Mouse (Mus musculus): ENCODE data around the gene Rnf43. TPM values are rescaled to one million over a fixed set of nuclear protein-coding genes. Genes with fewer than 3 reads are reported as not detected.

Gene Rnf43
- total and polyA plus RNA-seq, 3 experiments = 14.6 to 17.3 TPM; not detected in 1

GRCm38 (mm10) chr11:87617606-87618005, 44.9 kb upstream of the Rnf43 start:
- Histone ChIP-seq H3K27ac (ENCODE audit: control insufficient read depth, low read depth, low read length) (no peak overlapping the region), H3K4me1 (ENCODE audit: control insufficient read depth in 1 of 2, insufficient read depth in 2 of 2, low read length in 2 of 2) (no peaks in the 10 kb centered on the region; a peak in 1 of 4 replicates), H3K4me3 (ENCODE audit: control insufficient read depth in 1 of 2, insufficient read depth in 1 of 2, low read depth in 2 of 2, low read length in 2 of 2) (no peak overlapping the region), H3K27me3 (ENCODE audit: control insufficient read depth in 1 of 2, insufficient read depth in 2 of 2, low read length in 2 of 2) (no peaks in the 10 kb centered on the region), H3K79me2 (ENCODE audit: control insufficient read depth, insufficient read depth, low read length, poor library complexity) (no peaks in the 10 kb centered on the region), H3K36me3 (ENCODE audit: control insufficient read depth in 1 of 2, insufficient read depth in 2 of 2, low read length in 2 of 2) (peaks cover 3 to 6% of the 10 kb centered on the region in 2 experiments; a peak in 2 of 4 replicates), H3K9me3 (replicated peaks; ENCODE audit: insufficient read depth, low read length) (no peaks in the 10 kb centered on the region), H3K9ac (ENCODE audit: control insufficient read depth, low read depth, low read length, poor library complexity, severe bottlenecking) (no peak overlapping the region)
- TF ChIP-seq USF2 (IDR thresholded peaks at IDR 0.05; ENCODE audit: borderline replicate concordance in 1 of 2, insufficient read depth in 1 of 2, low read depth in 1 of 2, low read length in 2 of 2) (no peak), MXI1 (IDR thresholded peaks at IDR 0.05; ENCODE audit: low read depth, low read length) (no peak), ELF1 (IDR thresholded peaks at IDR 0.05; ENCODE audit: low read depth, low read length) (no peak), RAD21 (IDR thresholded peaks at IDR 0.05; ENCODE audit: low read depth, low read length) (no peak), BHLHE40 (IDR thresholded peaks at IDR 0.05; ENCODE audit: borderline replicate concordance, low read depth, low read length) (no peak), ZC3H11A (IDR thresholded peaks at IDR 0.05; ENCODE audit: low read depth, low read length) (no peak), GATA1 (IDR thresholded peaks at IDR 0.05; ENCODE audit: low read depth, low read length) (no peak), GABPA (IDR thresholded peaks at IDR 0.05; ENCODE audit: low read depth, low read length) (no peak), CHD1 (IDR thresholded peaks at IDR 0.05; ENCODE audit: low read depth, low read length) (no peak), TAL1 (IDR thresholded peaks at IDR 0.05; ENCODE audit: low read length) (no peak), ZKSCAN1 (IDR thresholded peaks at IDR 0.05; ENCODE audit: low read depth, low read length) (no peak), HCFC1 (IDR thresholded peaks at IDR 0.05; ENCODE audit: low read depth, low read length) (no peak), NELFE (IDR thresholded peaks at IDR 0.05; ENCODE audit: low read depth, low read length) (no peak), NRF1 (IDR thresholded peaks at IDR 0.05; ENCODE audit: insufficient read depth, low read depth, low read length, poor library complexity, severe bottlenecking) (no peak), POLR2A (IDR thresholded peaks at IDR 0.05; ENCODE audit: control insufficient read depth in 1 of 2, insufficient read depth in 1 of 2, low read depth in 1 of 2, low read length in 2 of 2, poor library complexity in 1 of 2) (no peak), RCOR1 (IDR thresholded peaks at IDR 0.05; ENCODE audit: low read depth, low read length) (no peak), MAX (IDR thresholded peaks at IDR 0.05; ENCODE audit: low read length) (no peak)
- no peak for DNase-seq (ENCODE audit: low read depth, low spot score)

- Histone ChIP-seq H3K4me1 (ENCODE audit: control insufficient read depth in 1 of 2, insufficient read depth in 2 of 2, low read length in 2 of 2) (no peaks in the 10 kb centered on the region; a peak in 1 of 4 replicates), H3K9ac (ENCODE audit: control insufficient read depth, low read depth, low read length, poor library complexity, severe bottlenecking) (no peak overlapping the region), H3K4me3 (ENCODE audit: control insufficient read depth in 1 of 2, insufficient read depth in 1 of 2, low read depth in 2 of 2, low read length in 2 of 2) (no peak overlapping the region), H3K79me2 (ENCODE audit: control insufficient read depth, insufficient read depth, low read length, poor library complexity) (no peaks in the 10 kb centered on the region), H3K27me3 (ENCODE audit: control insufficient read depth in 1 of 2, insufficient read depth in 2 of 2, low read length in 2 of 2) (no peaks in the 10 kb centered on the region), H3K27ac (ENCODE audit: control insufficient read depth, low read depth, low read length) (no peak overlapping the region), H3K9me3 (replicated peaks; ENCODE audit: insufficient read depth, low read length) (no peaks in the 10 kb centered on the region), H3K36me3 (ENCODE audit: control insufficient read depth in 1 of 2, insufficient read depth in 2 of 2, low read length in 2 of 2) (0 out of 4 replicates have a peak, but pooled peaks cover 0 to 3% of the 10 kb centered on the region in 2 experiments)
- no peak for TF ChIP-seq ZMIZ1 (IDR thresholded peaks at IDR 0.05; ENCODE audit: low read depth, low read length)
- no peak for TF ChIP-seq RCOR1 (IDR thresholded peaks at IDR 0.05; ENCODE audit: low read depth, low read length)
- no peak for TF ChIP-seq CTCF (IDR thresholded peaks at IDR 0.05 in 2 of 3, conservative IDR thresholded peaks at IDR 0.05 in 1 of 3; ENCODE audit: control insufficient read depth in 1 of 3, insufficient read depth in 1 of 3, low read depth in 2 of 3, low read length in 3 of 3, poor library complexity in 1 of 3, severe bottlenecking in 1 of 3)
- TF ChIP-seq MYB (IDR thresholded peaks at IDR 0.05; ENCODE audit: low read depth, low read length) = no peak
- TF ChIP-seq GATA1 (IDR thresholded peaks at IDR 0.05; ENCODE audit: low read depth, low read length) = no peak
- TF ChIP-seq RAD21 (IDR thresholded peaks at IDR 0.05; ENCODE audit: low read depth, low read length) = no peak
- no peak for TF ChIP-seq MAX (IDR thresholded peaks at IDR 0.05; ENCODE audit: low read length)
- TF ChIP-seq BHLHE40 (IDR thresholded peaks at IDR 0.05; ENCODE audit: borderline replicate concordance, low read depth, low read length) = no peak
- no peak for TF ChIP-seq ZKSCAN1 (IDR thresholded peaks at IDR 0.05; ENCODE audit: low read depth, low read length)
- no peak for TF ChIP-seq JUND (IDR thresholded peaks at IDR 0.05; ENCODE audit: low read depth, low read length)
- DNase-seq (ENCODE audit: low read depth, low spot score) = peak; percentile 34
These were observed 39.4 kb upstream of the Rnf43 start for GRCm38 (mm10) chr11:87623160-87623559.
